Mouse (Mus musculus) midbrain, embryonic 14.5 days (tissue): ENCODE data around the gene Pex7. TPM values are rescaled to one million over a fixed set of nuclear protein-coding genes. Genes with fewer than 3 reads are reported as not detected.
A peak's percentile ranks its signal among the peaks of the same experiment; 100 is the strongest.

Experiments used
- ATAC-seq: fragments of 200-750 bp; cut with Nextera tagmentation; 2 replicates; pipeline ENCODE4 v1.8.0; 2017; ENCODE audit warnings: moderate number of reproducible peaks, moderate library complexity; ENCODE audit not compliant: low FRiP score, low TSS enrichment
- DNase-seq: peaks from one replicate; pipeline ENCODE4 v3.0.0-alpha.2; 2015
- H3K27ac ChIP-seq: fragments of 300-500 bp; sonication (generic); replicated peaks from 2 replicates; pipeline ENCODE4 v1.5.1; 2014; ENCODE audit warnings: mild to moderate bottlenecking, low read depth, low read length, moderate library complexity
- H3K27me3 ChIP-seq: fragments of 300-500 bp; sonication (generic); 2 replicates; pipeline ENCODE4 v1.6.1; 2014; ENCODE audit warnings: low read length, control low read depth, mixed read lengths; ENCODE audit not compliant: control insufficient read depth, insufficient read depth
- H3K36me3 ChIP-seq: fragments of 300-500 bp; sonication (generic); 2 replicates; pipeline ENCODE4 v1.6.1; 2014; ENCODE audit warnings: low read length, control low read depth; ENCODE audit not compliant: control insufficient read depth, insufficient read depth
- H3K4me1 ChIP-seq: fragments of 300-500 bp; sonication (generic); 2 replicates; pipeline ENCODE4 v1.6.1; 2014; ENCODE audit warnings: mild to moderate bottlenecking, antibody characterized with exemption, low read length, control low read depth; ENCODE audit not compliant: control insufficient read depth, insufficient read depth
- H3K4me2 ChIP-seq: fragments of 300-500 bp; sonication (generic); 2 replicates; pipeline ENCODE4 v1.6.1; 2014; ENCODE audit warnings: mild to moderate bottlenecking, low read length, moderate library complexity
- H3K4me3 ChIP-seq: fragments of 300-500 bp; sonication (generic); replicated peaks from 2 replicates; pipeline ENCODE4 v1.5.1; 2014; ENCODE audit warnings: low read depth, low read length
- H3K9ac ChIP-seq: fragments of 300-500 bp; sonication (generic); replicated peaks from 2 replicates; pipeline ENCODE4 v1.6.1; 2014; ENCODE audit warnings: mild to moderate bottlenecking, low read length, moderate library complexity
- H3K9me3 ChIP-seq: fragments of 300-500 bp; sonication (generic); 2 replicates; pipeline ENCODE4 v1.6.1; 2016; ENCODE audit warnings: low read length, control low read depth, mixed read lengths; ENCODE audit not compliant: control insufficient read depth
- WGBS: fragments of 180-500 bp; shearing (Covaris S2); extraction: QIAGEN DNeasy Blood & Tissue Kit; methylation state at CpG from one replicate; pipeline ENCODE4 v1.1.7; 2014; 5-methylcytosine and 5-hydroxymethylcytosine counted together
- polyA plus RNA-seq: library from polyadenylated mRNA; unstranded; fragments of >200 nt; fragmentation: Nextera tagmentation; extraction: Ambion mirVana; gene quantifications from 2 replicates; pipeline ENCODE4 v1.2.1, GENCODE M21; 2014

Pex7 gene
- 30.1 and 30.7 TPM in 2 replicates for polyA plus RNA-seq

DNA sequence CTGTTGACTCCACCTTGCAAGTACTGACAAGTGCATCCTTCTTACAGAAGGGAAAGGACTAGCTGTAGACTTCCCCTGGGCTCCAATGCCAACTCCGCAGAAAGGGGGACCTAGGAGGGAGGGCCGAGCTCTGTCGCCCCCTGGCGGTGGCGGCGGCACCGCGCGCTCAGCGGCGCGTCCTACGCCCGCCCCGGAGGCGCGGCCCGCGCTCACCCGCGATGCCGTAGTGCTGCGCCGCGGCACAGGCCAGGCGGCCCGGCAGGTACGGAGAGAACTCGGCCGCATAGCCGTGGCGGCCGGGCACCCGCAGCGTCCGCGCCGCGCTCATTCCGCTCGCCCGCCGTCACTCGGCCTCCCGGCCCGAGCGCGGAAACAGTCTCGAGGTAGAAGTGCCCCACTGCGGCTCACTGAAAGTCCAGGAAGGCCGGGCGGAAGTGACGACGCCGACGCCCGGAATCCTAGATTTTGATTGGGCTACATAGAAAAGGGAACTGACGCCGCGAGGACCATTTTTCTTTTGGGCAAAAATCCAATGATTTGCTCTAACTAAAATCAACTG lies at the start of gene Pex7:
Gene Pex7 (minus strand): TSS at position 444 of the 559 bp plus-strand sequence.
- Histone ChIP-seq H3K4me1 (no peaks in the 10 kb centered on the region), H3K27ac (peak within 1 kb of the TSS; percentile 98), H3K9ac (peak within 1 kb of the TSS; percentile 79), H3K4me2 (peak within 1 kb of the TSS; percentile 35), H3K36me3 (no peaks in the 10 kb centered on the region), H3K9me3 (no peaks in the 10 kb centered on the region), H3K27me3 (no peaks in the 10 kb centered on the region), H3K4me3 (peak within 1 kb of the TSS; percentile 71)
- ATAC-seq (peak; percentile 98), DNase-seq (peak; percentile 98)
- WGBS = under 1% methylated on average over 50 of the region's 60 CpGs

DNA sequence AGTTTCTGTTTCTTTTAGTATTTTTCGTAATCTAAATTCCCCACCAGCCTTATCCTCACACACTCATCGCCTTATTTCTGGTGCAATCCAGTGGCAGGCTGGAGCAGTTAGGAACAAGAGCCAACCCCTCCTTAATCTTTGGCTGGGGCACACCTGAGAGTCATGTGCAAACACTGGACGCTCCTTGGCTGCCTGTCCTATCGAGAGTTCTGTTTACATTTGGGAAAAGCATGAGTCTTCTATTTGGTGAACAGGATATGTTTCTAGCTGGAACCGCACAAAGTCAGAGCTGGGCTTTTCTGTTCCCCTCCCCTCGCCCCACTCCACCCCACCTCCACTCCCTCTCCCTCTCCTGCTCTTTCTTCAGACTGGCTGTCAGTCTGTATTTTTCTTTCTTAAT lies 49.3 kb upstream of the Pex7 start:
- Histone ChIP-seq H3K9me3 (no peaks in the 10 kb centered on the region), H3K4me3 (no peak overlapping the region), H3K36me3 (no peaks in the 10 kb centered on the region), H3K9ac (no peak overlapping the region), H3K27me3 (no peaks in the 10 kb centered on the region), H3K4me2 (no peak overlapping the region), H3K4me1 (no peaks in the 10 kb centered on the region), H3K27ac (no peak overlapping the region)
- ATAC-seq (no peak), DNase-seq (no peak)
- WGBS = 77% methylated on average over 6 of the region's 6 CpGs

DNA sequence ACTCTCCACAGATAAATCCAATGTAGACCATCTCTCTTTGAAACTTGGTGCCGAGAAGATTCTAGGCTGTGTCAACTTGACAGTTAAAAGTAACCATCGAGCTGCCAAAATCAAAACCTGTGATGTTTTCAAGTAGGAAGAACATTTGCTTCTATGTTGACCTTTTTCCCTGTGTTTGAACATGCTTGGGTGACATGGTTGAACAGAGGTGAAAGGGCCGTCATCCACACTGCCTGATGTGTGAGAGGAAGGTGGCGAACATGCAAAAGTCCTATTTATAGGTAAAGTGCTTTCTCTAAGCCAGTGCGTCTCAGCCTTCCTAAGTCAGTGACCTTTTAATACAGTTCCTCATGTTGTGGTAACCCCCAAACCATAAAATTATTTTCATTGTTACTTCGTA lies 48.3 kb upstream of the Pex7 start:
- ATAC-seq = no peak
- no peak for DNase-seq
- Histone ChIP-seq H3K36me3 (no peaks in the 10 kb centered on the region), H3K4me1 (no peaks in the 10 kb centered on the region), H3K9ac (no peak overlapping the region), H3K27ac (no peak overlapping the region), H3K4me2 (no peak overlapping the region), H3K4me3 (no peak overlapping the region), H3K9me3 (no peaks in the 10 kb centered on the region), H3K27me3 (no peaks in the 10 kb centered on the region)
- WGBS = 93% methylated on average over 6 of the region's 6 CpGs

DNA sequence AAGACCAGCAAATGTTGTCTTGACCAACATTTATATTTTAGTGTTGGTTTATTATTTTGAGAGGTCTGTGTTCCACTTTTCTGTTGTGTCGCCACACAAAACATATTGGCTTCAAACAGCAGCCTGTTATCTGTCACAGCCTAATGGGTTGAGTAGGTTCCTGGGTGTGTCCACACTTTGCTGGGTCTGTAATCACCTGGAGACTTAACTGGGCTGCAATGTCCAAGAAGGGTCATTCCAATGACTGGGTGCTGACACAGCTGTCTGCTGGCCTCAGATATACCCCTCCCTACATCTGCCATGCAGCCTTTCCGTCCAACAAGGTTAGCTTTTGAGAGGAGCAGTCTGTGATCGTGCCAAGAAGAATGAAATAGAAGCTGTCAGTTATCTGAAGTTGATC lies 47.1 kb upstream of the Pex7 start:
- 92% methylated on average over 3 of the region's 3 CpGs for WGBS
- no peak overlapping the region for H3K9ac ChIP-seq
- no peak overlapping the region for H3K27ac ChIP-seq
- ATAC-seq (no peak), DNase-seq (no peak)
- no peak overlapping the region for H3K4me3 ChIP-seq
- no peak overlapping the region for H3K4me2 ChIP-seq
- no peaks in the 10 kb centered on the region for H3K9me3 ChIP-seq
- H3K36me3 ChIP-seq = no peaks in the 10 kb centered on the region
- no peaks in the 10 kb centered on the region for H3K4me1 ChIP-seq
- no peaks in the 10 kb centered on the region for H3K27me3 ChIP-seq

DNA sequence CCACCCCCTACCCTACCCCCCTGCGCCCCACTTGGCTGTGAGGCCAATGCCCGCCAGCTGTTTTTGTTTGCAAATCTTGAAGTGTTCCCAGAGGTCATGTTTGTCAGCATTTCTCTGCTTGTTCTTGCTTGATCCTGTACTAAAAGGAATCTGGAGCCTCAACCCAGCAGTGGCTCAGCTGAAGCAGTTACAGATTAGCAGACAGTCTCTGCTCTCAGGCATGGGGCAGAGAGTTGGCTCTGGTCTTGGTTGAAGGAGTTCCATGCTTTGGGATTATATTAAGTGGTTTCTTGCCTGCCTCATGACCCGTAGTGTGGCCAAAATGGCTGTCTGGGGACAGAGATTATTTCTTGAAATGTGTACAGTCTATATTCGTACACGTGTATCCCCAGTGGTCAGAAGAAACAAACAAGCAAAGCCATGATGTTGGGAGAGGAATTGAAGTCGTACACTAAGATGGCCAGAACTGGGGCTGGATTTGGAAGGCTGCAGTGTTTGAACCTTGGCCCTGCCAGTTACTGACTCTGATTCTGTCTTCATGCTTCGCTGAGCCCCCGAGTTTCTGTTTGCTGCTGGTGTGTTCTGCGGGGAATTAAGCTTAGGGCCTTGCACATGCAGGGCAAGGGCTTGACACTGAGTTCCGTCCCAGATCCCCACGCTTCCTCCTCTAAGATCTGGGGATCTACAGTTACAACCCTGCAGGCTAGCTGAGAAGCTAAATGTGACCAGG lies 45.7 kb upstream of the Pex7 start:
- Histone ChIP-seq H3K4me2 (no peak overlapping the region), H3K4me3 (no peak overlapping the region), H3K9me3 (no peaks in the 10 kb centered on the region), H3K27me3 (no peaks in the 10 kb centered on the region), H3K27ac (no peak overlapping the region), H3K36me3 (no peaks in the 10 kb centered on the region), H3K9ac (no peak overlapping the region), H3K4me1 (no peaks in the 10 kb centered on the region)
- ATAC-seq (no peak), DNase-seq (no peak)
- WGBS = 85% methylated on average over 11 of the region's 11 CpGs

DNA sequence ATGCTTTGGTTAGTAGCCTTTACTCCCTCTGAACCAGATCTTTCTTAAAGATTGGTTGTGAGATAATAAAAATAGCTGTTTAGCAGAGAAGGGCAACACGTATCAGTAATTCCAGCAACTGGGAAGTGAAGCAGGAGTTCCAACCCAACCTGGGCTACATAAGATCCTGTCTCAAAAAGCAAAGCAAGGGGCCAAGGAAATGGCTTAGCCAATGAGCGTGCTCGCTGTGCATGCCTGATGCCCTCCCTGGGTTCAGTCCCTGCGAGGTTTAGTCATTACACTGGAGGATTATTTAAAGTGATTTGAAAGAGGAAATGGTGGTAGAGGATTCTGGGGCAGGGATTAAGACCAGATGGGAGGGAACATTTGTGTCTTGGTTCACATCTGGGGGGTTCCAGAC lies 41.6 kb upstream of the Pex7 start:
- Histone ChIP-seq H3K9me3 (no peaks in the 10 kb centered on the region), H3K27ac (no peak overlapping the region), H3K4me2 (no peak overlapping the region), H3K27me3 (no peaks in the 10 kb centered on the region), H3K36me3 (no peaks in the 10 kb centered on the region), H3K4me1 (no peaks in the 10 kb centered on the region), H3K9ac (no peak overlapping the region), H3K4me3 (no peak overlapping the region)
- DNase-seq (no peak), ATAC-seq (no peak)
- WGBS = 78% methylated on average over 4 of the region's 4 CpGs

DNA sequence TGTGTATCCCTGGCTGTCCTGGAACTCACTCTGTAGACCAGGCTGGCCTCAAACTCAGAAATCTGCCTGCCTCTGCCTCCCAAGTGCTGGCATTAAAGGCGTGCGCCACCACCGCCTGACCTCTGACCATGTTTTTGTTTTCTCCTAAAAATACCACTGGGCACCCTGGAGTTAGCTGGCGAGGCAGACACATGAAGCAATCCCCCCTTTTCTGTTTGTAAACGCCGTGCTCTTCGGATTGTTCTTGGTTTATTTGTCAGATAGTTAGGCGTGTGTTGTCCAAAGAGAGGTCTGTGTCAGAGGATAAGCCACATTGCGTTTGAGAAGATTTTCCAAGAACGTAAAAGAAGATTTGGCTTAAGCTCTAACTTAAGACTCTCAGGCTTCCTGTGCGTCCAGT lies 40.9 kb upstream of the Pex7 start:
- Histone ChIP-seq H3K4me1 (no peaks in the 10 kb centered on the region), H3K4me3 (no peak overlapping the region), H3K4me2 (no peak overlapping the region), H3K36me3 (no peaks in the 10 kb centered on the region), H3K27me3 (no peaks in the 10 kb centered on the region), H3K9me3 (no peaks in the 10 kb centered on the region), H3K9ac (no peak overlapping the region), H3K27ac (no peak overlapping the region)
- DNase-seq = no peak
- no peak for ATAC-seq
- 92% methylated on average over 11 of the region's 11 CpGs for WGBS

DNA sequence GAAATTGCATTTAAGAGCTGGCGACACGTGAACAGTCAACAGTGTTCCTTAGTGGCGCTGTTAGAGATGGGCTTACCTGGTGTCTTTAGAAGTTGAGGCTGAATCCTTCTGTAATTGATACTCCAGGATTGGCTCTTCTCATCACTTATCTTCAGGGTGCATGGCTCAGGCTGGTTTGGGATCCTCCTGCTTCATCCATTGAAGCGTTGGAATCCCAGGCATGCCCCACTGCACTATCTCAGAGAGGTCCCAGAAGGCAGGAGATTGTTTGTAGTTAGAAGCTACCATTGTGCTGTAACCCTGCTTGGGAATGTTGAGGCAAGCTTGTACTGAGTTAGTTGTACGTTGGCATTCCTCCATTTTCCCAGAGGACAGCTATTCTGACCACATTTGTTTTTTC lies 40.4 kb upstream of the Pex7 start:
- Histone ChIP-seq H3K4me3 (no peak overlapping the region), H3K27me3 (no peaks in the 10 kb centered on the region), H3K36me3 (no peaks in the 10 kb centered on the region), H3K27ac (no peak overlapping the region), H3K9me3 (no peaks in the 10 kb centered on the region), H3K4me2 (no peak overlapping the region), H3K9ac (no peak overlapping the region), H3K4me1 (no peaks in the 10 kb centered on the region)
- 96% methylated on average over 5 of the region's 5 CpGs for WGBS
- DNase-seq (no peak), ATAC-seq (no peak)

DNA sequence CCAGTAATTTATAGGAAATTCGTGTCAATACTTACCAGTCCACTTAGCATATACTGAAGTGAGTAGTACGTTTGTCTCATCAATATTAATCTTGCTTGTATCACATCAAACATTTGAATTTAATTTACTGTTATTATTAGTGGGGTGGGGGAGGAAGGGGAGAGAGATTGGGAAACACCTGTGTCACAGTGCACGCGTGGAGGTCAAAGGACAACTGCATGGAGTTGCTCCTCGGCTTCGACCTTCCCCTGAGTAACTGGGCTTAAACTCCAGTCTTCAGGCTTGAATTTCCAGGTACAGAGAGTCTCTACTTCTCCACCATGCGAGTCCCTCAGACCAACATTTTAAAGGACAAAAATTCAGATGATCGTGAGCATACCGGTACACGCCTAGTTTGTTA lies 40.0 kb upstream of the Pex7 start:
- H3K27me3 ChIP-seq = no peaks in the 10 kb centered on the region
- ATAC-seq (no peak), DNase-seq (no peak)
- H3K4me3 ChIP-seq = no peak overlapping the region
- no peaks in the 10 kb centered on the region for H3K9me3 ChIP-seq
- no peak overlapping the region for H3K4me2 ChIP-seq
- no peak overlapping the region for H3K9ac ChIP-seq
- no peaks in the 10 kb centered on the region for H3K4me1 ChIP-seq
- no peak overlapping the region for H3K27ac ChIP-seq
- no peaks in the 10 kb centered on the region for H3K36me3 ChIP-seq
- WGBS = 94% methylated on average over 10 of the region's 10 CpGs
